Mouse (Mus musculus) ZHBTc4 (cell line): ENCODE data around the gene Ripk1.
"Not testable (repeated sequence)": the region's sequence is repeated elsewhere in the genome, so short reads cannot be mapped to it uniquely, and the experiment has no call there.

Source experiments
- DNase-seq: peaks from one replicate; pipeline ENCODE4 v3.0.0-alpha.2; 2011; ENCODE audit warnings: low read depth, low spot score

The Ripk1 gene

DNA sequence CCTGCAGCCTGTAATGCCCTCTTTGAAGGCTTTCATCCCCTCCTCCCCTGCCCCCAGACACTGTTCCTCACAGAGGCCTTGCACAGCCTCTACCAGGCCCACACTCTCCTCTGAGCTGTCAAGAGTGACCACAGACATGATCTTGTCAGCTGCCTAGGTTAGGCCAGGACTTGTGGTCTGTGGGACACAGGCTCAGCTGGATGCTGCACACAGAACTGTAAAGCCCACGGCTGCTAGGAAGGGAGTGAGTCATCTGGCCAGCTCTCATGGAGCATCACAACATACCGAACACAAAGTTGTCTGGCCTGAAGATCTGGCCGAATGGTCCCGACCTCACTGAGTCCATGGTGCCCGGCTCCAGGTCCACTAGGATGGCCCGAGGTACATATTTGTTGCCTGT, 73.7 kb downstream of the Ripk1 start:
- DNase-seq: not testable (repeated sequence)

DNA sequence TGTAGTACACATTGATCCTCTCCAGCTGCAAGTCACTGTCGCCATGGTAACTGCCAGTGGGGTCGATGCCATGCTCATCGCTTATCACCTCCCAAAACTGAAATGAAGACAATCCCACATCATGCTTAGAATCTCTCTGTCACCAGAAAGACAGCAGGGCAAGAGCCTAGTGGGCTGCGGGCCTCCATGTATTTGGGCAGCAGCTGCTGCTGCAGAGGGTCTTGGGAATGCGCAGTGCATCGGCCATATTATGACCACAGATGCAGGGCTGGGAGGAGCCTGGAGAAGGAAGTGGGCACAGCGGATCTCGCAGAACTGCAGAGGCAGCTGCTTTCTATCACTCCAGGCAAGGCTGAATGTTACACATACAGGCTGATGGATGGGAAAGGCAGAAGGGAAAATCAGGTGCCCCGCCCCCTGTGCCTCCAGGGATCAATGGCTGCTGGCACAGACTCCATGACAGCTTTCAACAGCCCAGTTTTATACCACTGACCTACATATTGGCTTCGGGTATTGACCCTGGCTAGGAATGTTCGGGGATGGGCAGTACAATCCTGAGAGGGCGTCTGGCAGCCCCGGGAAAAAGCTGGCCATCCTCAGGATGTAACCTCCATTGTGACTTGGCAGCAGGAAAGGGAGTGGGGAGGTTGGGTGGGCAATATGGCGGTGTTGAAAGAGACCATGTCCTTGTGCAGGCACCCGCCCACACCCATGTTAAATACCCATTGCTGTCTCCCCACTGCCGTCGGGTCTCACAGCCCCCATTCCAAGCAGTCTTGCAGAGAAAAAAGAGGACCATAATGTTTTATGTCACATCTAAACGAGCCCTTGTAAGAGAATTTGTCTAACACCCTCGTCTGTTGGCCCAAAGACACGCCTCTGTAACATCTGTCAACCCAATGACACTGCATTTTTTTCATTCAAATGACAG, 74.7 kb downstream of the Ripk1 start:
- DNase-seq: peak; percentile 38

DNA sequence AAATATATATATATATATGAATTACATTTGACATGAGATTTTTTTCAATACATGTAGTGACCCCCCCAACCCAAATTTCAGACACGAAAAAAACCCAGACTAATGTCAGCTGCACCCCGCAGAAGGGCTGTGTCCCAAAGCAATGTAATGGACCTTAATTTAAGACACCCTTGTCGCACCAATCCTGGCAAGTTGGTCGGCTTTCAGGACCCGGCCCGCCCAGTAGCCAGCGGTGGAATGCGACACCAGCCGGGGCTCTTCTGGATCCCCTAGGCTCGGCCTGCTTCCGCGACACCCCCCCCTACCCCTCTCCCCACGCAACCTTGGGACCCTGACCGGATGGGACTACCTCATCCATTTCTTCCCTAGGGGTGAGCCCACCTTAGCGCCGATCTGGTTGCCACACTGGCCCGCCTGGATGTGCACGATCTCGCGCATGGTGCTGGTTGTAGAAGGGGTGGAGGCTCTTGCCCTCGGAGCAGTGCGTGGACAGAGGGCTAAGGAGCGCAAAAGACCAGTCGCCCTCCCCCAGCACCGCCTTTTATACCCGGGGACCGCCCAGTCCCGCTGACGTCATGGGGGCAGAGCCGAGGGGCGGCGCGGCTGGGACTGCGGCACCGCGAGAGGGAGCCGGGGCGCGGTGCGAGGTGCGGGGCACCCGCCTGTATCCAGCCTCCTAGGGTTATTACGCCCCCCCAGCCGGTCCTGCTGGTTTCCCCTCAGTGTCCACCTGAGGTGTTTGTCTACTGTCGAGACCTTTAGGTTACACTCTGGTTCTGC, 75.5 kb downstream of the Ripk1 start, which contains the start of gene Tubb2a:
Gene Tubb2a (minus strand): TSS at position 516 of the 780 bp plus-strand sequence.
- DNase-seq: peak; percentile 91

DNA sequence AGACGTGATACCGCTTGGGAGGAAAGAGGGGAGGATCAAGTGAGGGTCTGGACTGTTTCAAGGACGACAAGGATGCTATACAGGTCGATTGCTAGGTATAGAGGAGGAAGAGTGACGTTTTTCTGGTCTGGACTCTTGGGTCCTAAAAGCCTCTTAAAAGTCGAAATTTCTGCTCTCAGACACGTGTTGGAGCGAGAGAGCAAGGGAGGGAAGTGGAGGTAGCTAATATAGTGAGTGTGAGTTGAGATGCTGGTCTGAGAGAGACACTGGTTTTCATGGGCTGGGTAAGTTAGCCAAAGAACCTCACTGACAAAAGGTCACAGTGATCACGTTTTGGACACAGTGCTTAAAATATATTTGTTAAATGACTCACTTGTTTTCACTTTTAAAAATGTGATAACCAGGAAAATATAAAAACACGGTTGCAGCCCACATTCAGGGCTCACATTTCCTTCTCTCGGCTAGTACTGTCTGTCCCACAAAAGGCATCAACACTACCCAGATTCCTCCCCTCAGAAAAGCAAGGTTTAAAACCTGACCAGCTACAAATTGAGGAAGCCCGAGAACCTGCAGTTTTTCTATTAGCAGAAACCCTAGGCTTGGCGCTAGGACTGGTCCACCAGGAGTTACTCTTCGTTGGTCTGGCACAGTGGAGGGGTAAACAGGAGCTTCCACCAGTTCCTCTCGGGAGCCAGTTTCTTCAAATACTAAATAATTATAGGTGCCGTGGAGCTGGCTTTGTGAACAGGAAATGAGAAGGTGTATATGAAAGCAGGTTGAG, 76.5 kb downstream of the Ripk1 start:
- no peak for DNase-seq

DNA sequence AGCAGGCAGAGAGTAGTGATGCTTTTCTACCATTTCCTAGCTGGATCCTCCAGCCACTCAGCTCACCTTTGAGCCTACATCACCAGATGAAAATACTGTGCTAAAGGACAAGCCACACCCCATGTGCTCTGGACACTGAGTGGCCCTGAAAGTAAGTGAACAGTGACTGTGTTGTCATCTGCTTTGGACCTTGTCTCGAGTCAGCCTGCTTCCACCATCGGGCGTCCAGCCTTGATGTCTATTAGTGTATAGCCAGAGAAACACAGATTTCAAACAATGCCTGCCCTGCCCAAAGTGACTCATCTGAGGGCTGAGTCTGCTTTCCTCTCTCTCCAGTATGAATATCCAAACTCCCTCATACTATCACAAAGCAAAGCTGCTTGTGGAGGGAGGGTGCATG, 77.6 kb downstream of the Ripk1 start:
- DNase-seq: no peak

DNA sequence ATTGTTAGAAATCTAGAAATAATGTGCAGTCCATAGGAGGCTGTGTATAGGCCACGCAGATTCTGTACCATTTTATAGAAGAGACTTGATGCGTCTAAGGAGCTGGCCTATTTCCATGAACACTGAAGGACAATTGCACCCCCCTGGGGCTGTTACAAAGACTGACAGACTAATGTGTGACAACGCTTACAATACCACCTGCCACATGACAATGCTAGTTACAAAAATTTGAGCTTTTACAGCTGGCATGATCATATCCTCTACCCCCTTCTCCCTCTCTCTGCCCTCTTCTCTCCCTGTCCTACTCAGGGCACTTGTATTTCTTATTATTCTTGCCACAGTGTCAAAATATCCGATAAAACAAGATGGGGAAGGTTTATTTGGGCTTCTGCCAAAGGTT, 79.8 kb downstream of the Ripk1 start:
- DNase-seq: no peak

DNA sequence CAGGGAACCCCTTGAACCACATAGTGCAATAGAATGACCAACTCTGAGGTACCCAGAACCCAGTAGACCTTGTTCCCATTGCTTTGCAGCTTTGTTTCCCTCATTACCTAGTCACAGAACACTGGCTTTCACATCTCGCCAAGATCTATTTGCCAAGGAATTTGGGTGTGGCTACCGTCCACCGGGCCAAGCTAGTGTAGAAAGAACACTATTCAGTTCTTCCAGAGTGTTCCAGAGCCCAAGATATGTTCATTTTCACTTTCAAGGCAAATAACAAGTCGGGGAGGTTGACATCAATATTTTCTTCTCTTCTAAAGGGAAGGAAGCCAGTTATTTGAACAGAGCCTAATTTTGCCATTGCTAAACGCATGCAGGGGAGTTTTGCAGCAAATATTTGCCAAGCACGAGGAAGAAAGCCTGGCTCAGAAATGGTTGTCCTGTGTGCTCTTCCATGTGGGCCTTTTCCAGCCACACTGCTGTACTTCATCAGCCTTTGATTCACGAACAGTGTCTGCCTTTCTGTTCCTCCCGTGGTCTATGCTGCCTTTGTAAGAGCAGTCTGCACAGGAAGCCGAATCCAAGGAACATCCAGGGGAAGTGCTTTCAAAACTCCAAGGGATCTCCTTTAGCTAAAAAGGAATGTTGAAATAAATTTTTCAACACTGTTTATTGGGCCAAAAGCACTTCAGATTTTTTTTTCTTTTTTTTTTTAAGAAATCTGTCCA, 82.0 kb downstream of the Ripk1 start:
- DNase-seq: peak; percentile 35
